Mouse (Mus musculus): ENCODE results near the gene Itpka. TPM values are rescaled to one million over a fixed set of nuclear protein-coding genes. Genes with fewer than 3 reads are reported as not detected.

Itpka gene
- polyA plus RNA-seq, 1 experiment from 2014 or later = 0.61 TPM

DNA sequence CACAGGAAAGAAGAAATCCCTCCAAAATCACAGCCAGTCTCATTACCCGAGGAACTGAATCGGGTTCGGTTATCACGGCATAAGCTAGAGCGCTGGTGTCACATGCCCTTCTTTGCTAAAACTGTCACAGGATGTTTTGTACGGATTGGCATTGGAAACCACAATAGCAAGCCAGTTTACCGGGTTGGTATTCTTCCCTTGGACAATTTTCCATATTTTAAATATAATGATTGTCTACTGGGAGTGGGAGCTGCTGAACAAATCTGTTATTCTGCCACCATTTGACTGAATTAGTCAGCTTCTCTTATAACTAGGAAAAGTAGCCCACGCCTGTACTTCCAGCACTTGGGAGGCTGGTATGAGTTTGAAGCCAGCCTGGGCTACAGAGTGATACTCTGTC lies 21.1 kb upstream of the Itpka start:
- Histone ChIP-seq H3K9ac (ENCODE audit: low read length) (no peak overlapping the region), H3K36me3 (ENCODE audit: control insufficient read depth, insufficient read depth, low read length) (peaks cover 82% of the 10 kb centered on the region), H3K27ac (ENCODE audit: low read depth, low read length) (no peak overlapping the region), H3K4me3 (ENCODE audit: low read depth, low read length) (no peak overlapping the region), H3K27me3 (replicated peaks; ENCODE audit: control insufficient read depth, insufficient read depth, low read length) (no peaks in the 10 kb centered on the region), H3K4me2 (ENCODE audit: low read length) (no peak overlapping the region), H3K9me3 (replicated peaks; ENCODE audit: control insufficient read depth, low read length) (no peaks in the 10 kb centered on the region), H3K4me1 (ENCODE audit: control insufficient read depth, insufficient read depth, low read length) (no peaks in the 10 kb centered on the region)
- no peak for ATAC-seq
- DNase-seq (ENCODE audit: low spot score) = no peak
- 96% methylated on average over 8 of the region's 8 CpGs for WGBS

DNA sequence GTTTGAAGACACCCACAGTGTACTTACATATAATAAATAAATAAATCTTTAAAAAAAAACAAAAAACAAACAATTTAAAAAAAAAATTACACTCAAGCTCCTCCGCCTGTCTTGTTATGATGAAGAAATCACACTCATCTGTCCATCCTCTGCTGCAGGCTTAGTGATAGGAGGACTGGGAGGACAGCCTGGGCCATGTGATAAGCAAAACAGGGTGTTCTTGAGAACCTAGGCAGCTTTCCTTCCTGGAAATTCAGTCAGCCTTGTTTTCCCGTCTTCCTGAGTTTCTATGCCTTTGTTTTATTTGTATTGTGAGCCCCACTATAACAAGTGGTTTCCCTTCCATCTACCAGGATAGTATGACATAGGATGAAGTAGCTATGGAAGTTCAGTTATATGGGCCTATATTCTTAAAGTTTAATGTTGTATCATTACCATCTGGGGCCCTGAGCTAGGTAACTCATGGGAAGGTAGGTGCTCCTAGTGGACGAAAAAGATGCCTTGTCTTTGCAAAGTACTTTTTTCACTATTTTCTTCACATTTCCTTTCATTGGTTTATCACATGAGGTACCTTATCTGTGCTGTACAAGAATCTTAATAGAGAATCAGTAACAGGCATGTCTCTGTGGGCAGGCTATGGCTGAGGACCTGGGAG lies 14.2 kb upstream of the Itpka start:
- no peak overlapping the region for H3K27ac ChIP-seq (ENCODE audit: low read depth, low read length)
- H3K36me3 ChIP-seq (ENCODE audit: control insufficient read depth, insufficient read depth, low read length) = peaks cover 90% of the 10 kb centered on the region
- H3K4me1 ChIP-seq (ENCODE audit: control insufficient read depth, insufficient read depth, low read length) = no peaks in the 10 kb centered on the region
- no peaks in the 10 kb centered on the region for H3K9me3 ChIP-seq (replicated peaks; ENCODE audit: control insufficient read depth, low read length)
- no peak for DNase-seq (ENCODE audit: low spot score)
- no peak overlapping the region for H3K4me3 ChIP-seq (ENCODE audit: low read depth, low read length)
- no peak overlapping the region for H3K4me2 ChIP-seq (ENCODE audit: low read length)
- 91% methylated on average over 3 of the region's 3 CpGs for WGBS
- no peak overlapping the region for H3K9ac ChIP-seq (ENCODE audit: low read length)
- no peaks in the 10 kb centered on the region for H3K27me3 ChIP-seq (replicated peaks; ENCODE audit: control insufficient read depth, insufficient read depth, low read length)
- ATAC-seq = no peak

DNA sequence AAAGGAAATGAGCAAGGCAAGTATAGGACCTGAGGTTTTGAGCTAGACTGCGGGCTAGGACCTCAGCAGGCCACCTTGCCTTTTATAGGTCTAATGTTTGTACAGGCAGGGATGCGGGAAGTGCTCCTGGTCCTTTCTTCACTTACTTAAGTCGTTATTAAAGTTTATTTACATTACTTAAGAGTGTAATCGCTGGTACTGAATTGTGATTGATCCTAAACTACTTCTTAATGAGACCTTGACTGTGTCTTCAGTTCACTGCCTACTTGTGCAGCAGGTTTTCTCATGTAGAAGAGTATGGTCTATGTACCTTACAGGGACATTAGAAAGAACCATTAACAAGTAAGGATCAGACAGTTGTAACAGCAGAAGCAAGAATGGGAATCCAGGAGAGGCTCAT lies 11.4 kb upstream of the Itpka start:
- no peaks in the 10 kb centered on the region for H3K4me1 ChIP-seq (ENCODE audit: control insufficient read depth, insufficient read depth, low read length)
- no peak overlapping the region for H3K4me2 ChIP-seq (ENCODE audit: low read length)
- no peak overlapping the region for H3K9ac ChIP-seq (ENCODE audit: low read length)
- no peak for ATAC-seq
- H3K36me3 ChIP-seq (ENCODE audit: control insufficient read depth, insufficient read depth, low read length) = peaks cover 97% of the 10 kb centered on the region
- H3K27ac ChIP-seq (ENCODE audit: low read depth, low read length) = no peak overlapping the region
- WGBS = 86% methylated on average over 4 of the region's 4 CpGs
- H3K9me3 ChIP-seq (replicated peaks; ENCODE audit: control insufficient read depth, low read length) = no peaks in the 10 kb centered on the region
- H3K4me3 ChIP-seq (ENCODE audit: low read depth, low read length) = no peak overlapping the region
- no peaks in the 10 kb centered on the region for H3K27me3 ChIP-seq (replicated peaks; ENCODE audit: control insufficient read depth, insufficient read depth, low read length)
- DNase-seq (ENCODE audit: low spot score) = no peak

DNA sequence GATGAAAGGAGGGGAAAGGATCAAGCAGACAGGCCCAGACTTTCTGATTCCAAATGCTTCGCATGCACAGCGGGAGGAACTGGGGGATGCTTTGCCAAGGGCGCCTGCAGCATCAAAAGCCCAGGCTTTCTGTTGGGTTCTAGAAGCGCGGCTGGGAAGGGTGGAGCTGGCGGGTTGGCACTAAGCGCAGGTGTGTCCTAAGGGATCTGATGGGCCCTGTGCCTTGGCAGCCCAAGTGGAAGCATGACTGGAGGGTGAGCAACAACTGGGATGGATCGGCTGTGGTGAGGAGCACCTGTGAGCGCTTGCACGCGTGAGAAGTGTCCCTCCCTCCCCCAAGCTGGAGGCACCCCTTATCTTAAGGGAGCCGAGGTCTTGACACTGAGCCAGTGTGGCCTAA lies 5.0 kb upstream of the Itpka start:
- Histone ChIP-seq H3K27me3 (replicated peaks; ENCODE audit: control insufficient read depth, insufficient read depth, low read length) (0 out of 2 replicates have a peak, but pooled peaks cover 6% of the 10 kb centered on the region), H3K36me3 (ENCODE audit: control insufficient read depth, insufficient read depth, low read length) (peaks cover 37% of the 10 kb centered on the region), H3K27ac (ENCODE audit: low read depth, low read length) (no peak overlapping the region), H3K4me2 (ENCODE audit: low read length) (no peak overlapping the region), H3K4me1 (ENCODE audit: control insufficient read depth, insufficient read depth, low read length) (0 out of 2 replicates have a peak, but pooled peaks cover 5% of the 10 kb centered on the region), H3K4me3 (ENCODE audit: low read depth, low read length) (no peak overlapping the region), H3K9me3 (replicated peaks; ENCODE audit: control insufficient read depth, low read length) (no peaks in the 10 kb centered on the region), H3K9ac (ENCODE audit: low read length) (no peak overlapping the region)
- DNase-seq (ENCODE audit: low spot score) (no peak), ATAC-seq (no peak)
- WGBS = 21% methylated on average over 12 of the region's 12 CpGs

DNA sequence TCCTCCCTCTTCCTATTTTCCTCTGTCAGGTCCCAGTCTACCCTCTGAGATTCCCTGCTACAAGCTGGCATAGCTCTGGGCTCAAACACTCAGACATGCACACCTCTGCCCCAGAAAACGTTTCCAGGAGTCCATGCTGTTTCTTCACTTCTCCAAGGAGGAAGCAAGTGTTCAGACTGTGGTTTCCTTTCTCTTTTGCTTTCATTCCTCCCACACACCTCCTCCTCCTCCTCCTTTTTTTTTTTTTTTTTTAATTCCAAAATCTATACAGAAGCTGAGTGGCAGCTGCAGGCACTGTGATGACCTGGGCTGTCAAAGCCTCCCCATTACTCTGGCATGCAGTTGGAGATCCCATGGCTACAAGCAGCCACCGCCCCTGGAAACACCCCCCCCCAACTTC lies 1.6 kb upstream of the Itpka start:
- 13% methylated on average over 2 of the region's 2 CpGs for whole genome bisulfite sequencing
- peaks cover 40% of the 10 kb centered on the region for H3K27me3 ChIP-seq (replicated peaks; ENCODE audit: control insufficient read depth, insufficient read depth, low read length)
- peaks cover 14% of the 10 kb centered on the region; the same call in 1 of the 2 replicates for H3K4me1 ChIP-seq (ENCODE audit: control insufficient read depth, insufficient read depth, low read length)
- no peak for ATAC-seq
- no peak overlapping the region for H3K4me2 ChIP-seq (ENCODE audit: low read length)
- peaks cover 5% of the 10 kb centered on the region; the same call in 1 of the 2 replicates for H3K36me3 ChIP-seq (ENCODE audit: control insufficient read depth, insufficient read depth, low read length)
- no peaks in the 10 kb centered on the region for H3K9me3 ChIP-seq (replicated peaks; ENCODE audit: control insufficient read depth, low read length)
- no peak overlapping the region for H3K4me3 ChIP-seq (ENCODE audit: low read depth, low read length)
- DNase-seq (ENCODE audit: low spot score) = no peak
- H3K27ac ChIP-seq (ENCODE audit: low read depth, low read length) = no peak overlapping the region
- H3K9ac ChIP-seq (ENCODE audit: low read length) = no peak overlapping the region

DNA sequence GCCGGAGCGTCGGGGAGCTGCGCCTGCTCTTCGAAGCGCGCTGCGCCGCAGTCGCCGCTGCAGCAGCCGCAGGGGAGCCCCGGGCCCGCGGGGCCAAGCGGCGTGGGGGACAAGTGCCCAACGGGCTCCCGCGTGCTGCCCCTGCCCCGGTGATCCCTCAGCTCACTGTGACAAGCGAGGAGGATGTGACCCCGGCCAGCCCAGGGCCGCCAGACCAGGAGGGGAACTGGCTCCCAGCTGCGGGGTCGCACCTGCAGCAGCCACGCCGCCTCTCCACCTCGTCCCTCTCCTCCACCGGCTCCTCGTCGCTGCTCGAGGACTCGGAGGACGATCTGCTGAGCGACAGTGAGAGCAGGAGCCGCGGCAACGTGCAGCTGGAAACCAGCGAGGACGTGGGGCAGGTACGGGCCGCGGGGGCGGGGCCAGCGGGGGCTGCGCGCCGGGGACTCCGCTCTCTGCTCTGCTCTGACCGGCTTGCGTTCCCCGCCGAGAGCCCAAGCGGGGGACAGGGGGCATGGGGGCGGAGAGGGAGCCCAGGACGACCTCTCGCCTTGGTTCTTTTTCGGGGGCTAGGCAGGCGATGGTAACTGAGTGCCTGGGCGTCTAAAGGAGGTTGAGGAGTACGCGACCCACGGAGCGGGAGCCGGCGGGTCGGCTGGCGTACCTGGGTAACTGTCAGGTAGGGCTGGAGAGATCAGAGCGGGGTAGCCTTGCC lies 481 bp downstream of the Itpka start:
- Histone ChIP-seq H3K27ac (ENCODE audit: low read depth, low read length) (no peak overlapping the region), H3K4me1 (ENCODE audit: control insufficient read depth, insufficient read depth, low read length) (peaks cover 14% of the 10 kb centered on the region; the same call in 1 of the 2 replicates), H3K4me2 (ENCODE audit: low read length) (peak overlapping the region; percentile 99), H3K9me3 (replicated peaks; ENCODE audit: control insufficient read depth, low read length) (no peaks in the 10 kb centered on the region), H3K9ac (ENCODE audit: low read length) (peak overlapping the region; percentile 56), H3K4me3 (ENCODE audit: low read depth, low read length) (peak overlapping the region; percentile 56), H3K27me3 (replicated peaks; ENCODE audit: control insufficient read depth, insufficient read depth, low read length) (peaks cover 43% of the 10 kb centered on the region), H3K36me3 (ENCODE audit: control insufficient read depth, insufficient read depth, low read length) (no peaks in the 10 kb centered on the region)
- ATAC-seq (peak; percentile 29), DNase-seq (ENCODE audit: low spot score) (no peak)
- under 1% methylated on average over 68 of the region's 70 CpGs for WGBS

DNA sequence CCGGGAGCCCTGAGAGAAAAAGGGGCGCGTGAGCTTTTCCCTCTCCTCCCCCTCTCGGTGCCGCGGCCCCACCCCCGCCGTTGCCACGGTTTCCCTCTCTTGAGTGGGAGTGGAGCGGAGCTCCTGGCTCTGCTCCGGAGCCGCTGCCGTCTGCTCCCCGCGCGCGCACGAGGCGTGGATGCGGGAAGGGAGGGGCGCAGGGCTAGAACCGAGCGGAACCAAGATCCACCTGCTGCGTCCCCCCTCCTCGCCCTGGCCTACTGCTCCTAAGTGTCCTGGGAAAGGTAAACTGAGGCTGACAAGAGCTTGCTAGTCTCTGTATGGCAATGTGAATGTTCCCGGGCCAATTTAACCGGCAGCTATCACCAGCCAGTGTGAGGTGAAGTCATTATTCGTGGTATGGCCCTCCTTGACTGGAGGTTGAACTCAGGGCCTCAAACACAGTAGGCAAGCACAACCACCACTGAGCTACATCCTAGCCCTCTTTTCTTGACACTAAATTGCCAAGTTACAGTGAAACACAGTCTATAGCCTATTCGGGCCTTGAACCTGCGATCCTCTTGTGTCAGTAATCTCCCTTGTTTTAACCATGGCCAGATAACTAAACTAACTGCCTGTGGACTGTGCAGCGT lies 1.2 kb downstream of the Itpka start:
- peaks cover 14% of the 10 kb centered on the region; the same call in 1 of the 2 replicates for H3K4me1 ChIP-seq (ENCODE audit: control insufficient read depth, insufficient read depth, low read length)
- peak overlapping the region; percentile 99 for H3K4me2 ChIP-seq (ENCODE audit: low read length)
- DNase-seq (ENCODE audit: low spot score) = no peak
- no peak overlapping the region for H3K27ac ChIP-seq (ENCODE audit: low read depth, low read length)
- H3K36me3 ChIP-seq (ENCODE audit: control insufficient read depth, insufficient read depth, low read length) = no peaks in the 10 kb centered on the region
- peak overlapping the region; percentile 56 for H3K4me3 ChIP-seq (ENCODE audit: low read depth, low read length)
- no peak for ATAC-seq
- WGBS = 11% methylated on average over 18 of the region's 31 CpGs
- peaks cover 43% of the 10 kb centered on the region for H3K27me3 ChIP-seq (replicated peaks; ENCODE audit: control insufficient read depth, insufficient read depth, low read length)
- no peaks in the 10 kb centered on the region for H3K9me3 ChIP-seq (replicated peaks; ENCODE audit: control insufficient read depth, low read length)
- H3K9ac ChIP-seq (ENCODE audit: low read length) = no peak overlapping the region; the same call in 1 of the 2 replicates

DNA sequence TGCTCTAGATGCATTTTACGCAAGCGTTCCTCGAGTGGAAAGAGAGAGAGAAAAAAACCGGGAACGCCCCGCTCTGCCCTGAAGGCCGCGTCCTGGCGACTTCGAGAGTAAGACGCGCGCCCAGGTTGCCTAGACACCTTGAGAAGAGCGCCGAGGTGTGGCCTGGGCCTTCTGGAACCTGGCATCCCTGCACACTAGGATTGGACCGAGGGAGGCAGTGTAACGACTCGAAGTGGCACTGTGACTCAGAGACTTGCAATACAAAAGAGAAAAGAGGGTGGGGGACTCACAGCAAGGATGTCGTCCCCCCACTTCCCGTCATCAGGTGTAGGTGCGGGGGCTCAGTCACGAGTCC lies 1.6 kb downstream of the Itpka start:
- ATAC-seq (no peak), DNase-seq (ENCODE audit: low spot score) (no peak)
- H3K4me1 ChIP-seq (ENCODE audit: control insufficient read depth, insufficient read depth, low read length) = peaks cover 14% of the 10 kb centered on the region; the same call in 1 of the 2 replicates
- no peaks in the 10 kb centered on the region for H3K36me3 ChIP-seq (ENCODE audit: control insufficient read depth, insufficient read depth, low read length)
- 7% methylated on average over 22 of the region's 22 CpGs for WGBS
- no peak overlapping the region for H3K9ac ChIP-seq (ENCODE audit: low read length)
- peak overlapping the region; percentile 4; the same call in 1 of the 2 replicates for H3K4me3 ChIP-seq (ENCODE audit: low read depth, low read length)
- H3K27ac ChIP-seq (ENCODE audit: low read depth, low read length) = no peak overlapping the region
- peak overlapping the region; percentile 13; the same call in 1 of the 2 replicates for H3K4me2 ChIP-seq (ENCODE audit: low read length)
- H3K9me3 ChIP-seq (replicated peaks; ENCODE audit: control insufficient read depth, low read length) = no peaks in the 10 kb centered on the region
- H3K27me3 ChIP-seq (replicated peaks; ENCODE audit: control insufficient read depth, insufficient read depth, low read length) = peaks cover 43% of the 10 kb centered on the region
